Mouse (Mus musculus) ES-E14 (cell line): ENCODE results near the gene Usp37.

Experiments
- CHD2 ChIP-seq: IDR thresholded peaks from 2 replicates; pipeline ENCODE4 v1.6.1; 2014; ENCODE audit warnings: mild to moderate bottlenecking, low read depth, low read length, inconsistent platforms
- HCFC1 ChIP-seq: IDR thresholded peaks from 2 replicates; pipeline ENCODE4 v1.6.1; 2012; ENCODE audit warnings: low read length, inconsistent platforms, borderline replicate concordance; ENCODE audit not compliant: insufficient read depth
- MAFK ChIP-seq: IDR thresholded peaks from 2 replicates; pipeline ENCODE4 v1.6.1; 2014; ENCODE audit warnings: mild to moderate bottlenecking, low read depth, low read length, inconsistent platforms; ENCODE audit not compliant: insufficient read depth
- ZC3H11A ChIP-seq: IDR thresholded peaks from 2 replicates; pipeline ENCODE4 v1.6.1; 2012; ENCODE audit warnings: low read depth, mild to moderate bottlenecking, inconsistent platforms, low read length, borderline replicate concordance
- ZNF384 ChIP-seq: IDR thresholded peaks from 2 replicates; pipeline ENCODE4 v1.6.1; 2012; ENCODE audit warnings: low read depth, low read length, inconsistent platforms

DNA sequence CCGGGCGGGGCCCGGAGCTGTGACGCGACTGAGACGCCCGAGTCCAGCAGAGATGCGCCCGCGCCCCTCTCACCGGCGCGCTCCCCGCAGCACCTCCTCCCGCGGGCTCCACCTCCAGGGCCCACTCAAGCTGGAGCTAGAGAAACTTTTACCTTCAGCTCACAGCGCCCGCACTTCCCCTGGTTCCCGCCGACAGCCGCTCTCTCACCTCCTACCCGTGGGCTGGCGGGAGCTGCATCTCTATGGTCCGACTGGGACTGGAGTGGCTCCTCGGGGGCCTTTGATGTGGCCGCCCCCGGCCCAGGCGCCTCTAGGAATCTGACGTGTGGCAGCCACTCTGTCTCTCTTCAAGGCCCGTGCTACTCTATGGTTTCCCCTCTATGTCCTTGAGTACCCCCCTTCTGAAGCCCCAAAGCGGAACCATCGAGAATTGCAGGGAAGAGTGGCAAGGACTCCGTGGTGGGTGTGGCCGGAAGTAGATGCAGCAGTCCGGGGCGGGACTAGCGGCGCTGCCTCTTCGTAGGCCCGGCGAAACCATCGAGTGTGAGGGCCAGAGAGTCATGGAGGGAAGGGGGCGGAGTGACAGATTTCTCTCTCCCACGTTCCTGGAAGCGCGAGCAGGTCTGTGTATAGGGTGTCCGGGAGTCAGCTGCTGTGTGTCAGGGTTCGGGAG is 43.8 kb upstream of the Usp37 start, which contains the start of the genes Zfp142 and Bcs1l:
- TF ChIP-seq MAFK (no peak), CHD2 (peak; percentile 60; the same call in 1 of the 2 replicates), ZNF384 (0 out of 2 replicates have a peak, but pooled peaks have one; percentile 28), ZC3H11A (no peak), HCFC1 (peak; percentile 76; the same call in 1 of the 2 replicates)
